Mouse (Mus musculus): ENCODE results near the gene Myb. TPM values are rescaled to one million over a fixed set of nuclear protein-coding genes. Genes with fewer than 3 reads are reported as not detected.

The Myb gene
- polyA plus RNA-seq (2012; rRNA removed), result 3.2 TPM in 2 replicates

DNA sequence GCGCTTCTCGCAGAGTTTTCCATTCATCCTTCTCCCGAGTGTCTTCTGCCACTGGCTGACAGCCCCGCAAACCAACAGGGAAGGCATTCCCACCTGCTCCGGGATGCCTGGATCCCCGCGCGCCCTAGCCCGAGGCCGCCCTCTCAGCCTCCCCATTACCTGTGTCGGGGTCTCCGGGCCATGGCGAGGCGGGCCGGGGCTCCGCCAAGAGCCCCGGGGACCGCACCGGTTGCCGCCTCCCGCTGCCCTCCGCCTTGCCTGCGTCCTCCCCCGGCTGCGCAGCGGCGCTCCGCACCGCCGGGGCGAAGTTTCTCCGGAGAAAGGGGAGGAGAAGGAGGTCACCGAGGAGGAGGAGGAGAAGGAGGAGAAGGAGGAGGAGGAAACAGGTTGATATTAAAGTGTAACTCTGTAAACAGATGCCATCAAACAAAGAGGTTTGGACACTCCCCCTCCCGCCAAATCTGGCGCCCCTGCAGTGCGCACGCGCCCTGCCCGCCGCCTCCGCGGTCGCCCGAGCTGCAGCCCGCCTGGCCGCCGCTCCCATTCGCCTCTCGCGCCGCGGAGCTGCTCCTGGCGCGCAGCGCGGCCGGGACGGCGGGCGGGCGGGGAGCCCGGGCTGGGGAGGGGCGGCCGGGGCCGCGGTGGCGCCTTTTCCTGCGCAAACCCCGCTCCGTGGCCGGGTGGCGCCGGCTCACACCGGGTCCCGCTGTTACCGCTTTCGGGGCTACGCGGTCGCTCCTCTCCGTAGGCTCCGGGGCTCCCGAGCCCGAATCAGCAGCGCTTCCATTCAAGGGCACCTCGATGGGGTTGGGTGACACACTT, at the start of gene Myb:
Gene Myb (minus strand): TSS at position 448 of the 822 bp plus-strand sequence.
- DNase-seq (ENCODE audit: low read depth), result no peak

- DNase-seq (ENCODE audit: low read depth), result no peak
These were observed 46.6 kb upstream of the Myb start for GRCm38 (mm10) chr10:21207378-21207777.

DNA sequence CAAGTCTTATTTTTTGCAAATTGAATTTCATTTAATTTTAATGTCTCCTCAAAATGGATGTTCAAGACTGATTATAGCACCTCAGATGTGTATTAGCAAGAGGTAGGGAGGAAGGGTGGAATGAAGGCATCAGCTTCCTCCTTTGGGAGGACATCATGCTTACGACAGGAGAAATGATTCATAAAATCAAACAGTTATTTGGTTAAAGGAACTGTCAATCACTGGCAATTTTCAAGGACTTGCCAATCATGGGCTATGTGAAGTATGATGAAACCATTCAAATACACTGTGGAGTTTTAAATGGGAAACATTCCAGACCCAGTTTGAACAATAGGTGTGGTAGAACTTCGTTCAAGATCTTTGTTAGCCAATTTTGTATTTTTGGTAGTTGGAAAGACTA, 45.4 kb upstream of the Myb start:
- DNase-seq (ENCODE audit: low read depth), result no peak

DNA sequence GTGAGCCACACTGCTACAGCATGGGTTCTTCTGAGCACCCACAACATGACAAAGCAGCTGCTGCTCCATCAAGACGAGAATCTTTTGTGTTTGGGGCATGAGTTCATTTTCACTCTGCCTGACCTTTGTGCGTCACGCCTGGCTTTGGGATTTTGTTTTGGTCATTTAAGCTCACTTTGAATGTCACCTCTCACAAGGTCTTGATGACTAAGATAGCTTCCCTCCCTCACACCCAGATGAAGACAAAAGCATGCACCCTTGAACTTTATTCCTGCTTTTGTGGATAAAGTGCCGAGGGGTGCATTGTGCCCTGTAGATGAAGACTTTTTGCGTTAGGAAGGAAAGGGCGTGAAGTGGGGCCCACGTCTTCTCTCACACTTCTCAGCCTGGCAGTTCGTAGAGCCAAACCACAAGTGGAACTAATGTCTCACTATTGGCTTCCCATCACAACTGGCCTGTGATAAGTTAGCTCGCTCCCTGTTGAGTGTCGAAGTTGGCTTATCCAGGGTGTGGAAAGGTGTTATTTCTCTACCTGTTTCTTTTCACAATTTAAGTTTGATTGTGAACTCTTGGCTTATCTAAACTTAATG, 43.8 kb upstream of the Myb start:
- DNase-seq (ENCODE audit: low read depth), result no peak

DNA sequence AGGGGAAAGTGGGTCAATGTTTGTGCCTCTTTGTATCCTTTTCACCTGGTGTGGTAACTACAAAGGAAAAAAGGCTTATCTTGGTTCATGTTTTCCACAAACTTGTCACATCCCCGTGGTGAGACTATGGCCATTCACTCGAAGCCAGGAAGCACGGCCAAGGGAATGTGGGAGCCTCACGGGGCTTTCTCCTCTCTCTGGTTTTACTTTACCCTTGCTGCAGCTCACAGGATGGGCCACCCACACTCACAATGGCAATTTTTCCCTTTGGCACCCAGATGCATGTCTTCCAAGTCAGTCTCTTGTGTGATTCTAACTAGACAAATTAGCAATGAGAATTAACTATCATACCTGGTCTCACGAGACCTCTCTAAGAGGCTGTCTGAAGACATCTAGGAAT, 43.1 kb upstream of the Myb start:
- no peak for DNase-seq (ENCODE audit: low read depth)

DNA sequence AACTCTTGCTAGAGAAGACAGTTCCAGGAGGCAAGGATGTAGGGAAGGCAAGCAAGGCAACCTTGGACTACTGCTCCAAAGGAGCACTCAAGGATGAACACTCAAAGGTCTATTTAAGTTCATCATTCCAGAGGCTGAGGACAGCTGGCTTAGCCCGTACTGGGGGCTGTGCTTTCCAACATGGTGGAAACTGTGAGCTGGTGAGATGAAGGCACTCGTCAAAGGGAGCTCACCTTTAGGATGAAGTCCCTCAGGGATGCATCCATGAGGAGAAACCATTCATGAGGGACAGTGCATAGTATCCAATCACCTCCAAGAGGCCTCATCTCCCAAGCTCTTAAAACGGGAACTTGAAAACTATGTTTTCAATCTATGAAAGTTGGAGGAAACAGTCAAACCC, 42.7 kb upstream of the Myb start:
- DNase-seq (ENCODE audit: low read depth), result no peak

- no peak for DNase-seq (ENCODE audit: low read depth)
These were observed 40.0 kb upstream of the Myb start for GRCm38 (mm10) chr10:21200761-21201160.

GRCm38 (mm10) chr10:21200322-21200721, 39.5 kb upstream of the Myb start:
- no peak for DNase-seq (ENCODE audit: low read depth)

DNA sequence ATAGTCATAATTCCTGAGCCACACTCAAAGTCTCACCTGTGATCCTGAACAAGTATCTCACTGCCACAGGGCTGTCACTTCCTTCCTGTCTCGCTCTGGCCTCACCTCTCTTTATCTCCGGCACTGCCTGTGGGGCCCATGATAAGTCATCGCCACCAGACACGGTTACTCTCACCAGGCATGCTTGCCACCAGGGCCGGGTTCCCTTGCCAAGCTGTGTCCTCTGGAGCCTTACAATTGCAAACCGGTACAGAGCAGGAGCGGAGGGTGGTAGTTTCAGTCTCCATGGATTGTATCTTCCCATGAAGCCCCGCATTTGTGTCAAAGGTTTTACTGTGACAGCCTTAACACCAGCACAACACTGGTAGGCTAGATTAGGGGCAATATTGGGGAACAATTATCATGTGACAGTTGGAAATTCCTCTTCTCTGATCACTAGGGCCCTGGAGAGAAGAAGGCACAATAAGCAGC, 35.9 kb upstream of the Myb start:
- DNase-seq (ENCODE audit: low read depth), result no peak

DNA sequence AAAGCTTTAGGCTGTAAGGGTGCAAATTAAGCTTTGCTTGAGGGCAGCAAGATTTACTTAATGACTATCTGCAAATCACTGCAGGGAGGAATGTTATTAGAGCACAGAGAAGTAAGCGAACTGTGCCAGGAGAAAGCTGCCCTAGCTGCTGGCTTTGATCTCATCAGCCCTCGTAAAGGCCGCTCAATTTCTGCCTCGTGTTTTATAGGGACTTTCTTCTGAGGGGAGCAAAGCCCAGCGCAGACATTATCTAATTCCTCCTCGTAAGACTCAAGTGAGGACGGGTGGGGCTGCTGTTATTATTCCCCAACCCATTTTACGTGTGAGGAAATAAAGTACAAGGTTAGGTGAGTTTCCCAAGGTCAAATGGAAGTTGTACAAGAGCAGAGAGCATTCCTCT, 34.8 kb upstream of the Myb start:
- DNase-seq (ENCODE audit: low read depth), result no peak

DNA sequence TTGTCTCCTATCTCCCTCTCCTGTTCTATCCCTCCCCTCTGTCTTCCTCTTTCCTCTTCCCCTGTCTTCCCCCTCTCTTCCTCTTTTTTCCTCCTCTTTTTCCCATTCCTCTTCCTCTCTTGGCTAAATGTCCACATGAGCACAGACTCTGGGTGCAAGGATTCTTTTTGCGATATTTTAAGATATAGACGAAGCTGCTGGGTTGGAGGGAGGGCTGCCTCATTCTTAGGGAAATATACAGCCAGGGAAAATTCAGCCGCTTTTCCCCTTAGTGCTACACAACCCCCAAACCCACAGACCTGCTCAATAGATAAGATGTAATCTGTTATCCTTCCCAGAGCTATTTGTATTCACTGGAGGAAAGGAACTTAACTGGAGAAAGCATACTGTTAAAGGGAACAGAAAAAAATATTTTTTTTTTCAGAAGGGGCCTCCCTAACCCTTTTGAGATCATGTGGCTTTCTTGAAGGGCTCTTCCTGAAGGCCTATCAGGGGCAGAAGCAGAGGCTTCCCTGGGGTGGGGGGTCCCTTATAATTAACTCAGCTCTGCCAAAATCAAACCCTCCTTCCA, 33.2 kb upstream of the Myb start:
- DNase-seq (ENCODE audit: low read depth), result no peak

- DNase-seq (ENCODE audit: low read depth), result no peak
These were observed 32.5 kb upstream of the Myb start for GRCm38 (mm10) chr10:21193088-21193934.

DNA sequence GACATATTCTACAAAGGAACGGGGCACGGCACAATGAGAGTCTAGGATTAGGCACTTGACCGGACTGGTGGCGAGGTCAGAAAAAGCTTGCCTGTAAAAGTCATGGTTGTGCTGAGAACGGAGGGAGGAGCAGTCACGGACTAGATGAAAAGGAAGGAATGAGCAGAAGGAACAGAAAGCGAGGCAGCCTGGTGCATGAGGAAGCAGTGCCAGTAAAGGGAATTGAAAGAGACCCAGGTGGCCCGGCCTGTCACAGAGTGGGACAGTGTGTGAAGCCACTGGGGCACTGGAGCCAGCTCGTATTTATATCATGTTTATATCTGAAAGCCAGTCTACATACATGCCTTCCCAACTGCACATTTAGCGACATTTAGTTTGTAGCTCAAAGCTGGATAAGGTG, 31.7 kb upstream of the Myb start:
- DNase-seq (ENCODE audit: low read depth), result no peak

DNA sequence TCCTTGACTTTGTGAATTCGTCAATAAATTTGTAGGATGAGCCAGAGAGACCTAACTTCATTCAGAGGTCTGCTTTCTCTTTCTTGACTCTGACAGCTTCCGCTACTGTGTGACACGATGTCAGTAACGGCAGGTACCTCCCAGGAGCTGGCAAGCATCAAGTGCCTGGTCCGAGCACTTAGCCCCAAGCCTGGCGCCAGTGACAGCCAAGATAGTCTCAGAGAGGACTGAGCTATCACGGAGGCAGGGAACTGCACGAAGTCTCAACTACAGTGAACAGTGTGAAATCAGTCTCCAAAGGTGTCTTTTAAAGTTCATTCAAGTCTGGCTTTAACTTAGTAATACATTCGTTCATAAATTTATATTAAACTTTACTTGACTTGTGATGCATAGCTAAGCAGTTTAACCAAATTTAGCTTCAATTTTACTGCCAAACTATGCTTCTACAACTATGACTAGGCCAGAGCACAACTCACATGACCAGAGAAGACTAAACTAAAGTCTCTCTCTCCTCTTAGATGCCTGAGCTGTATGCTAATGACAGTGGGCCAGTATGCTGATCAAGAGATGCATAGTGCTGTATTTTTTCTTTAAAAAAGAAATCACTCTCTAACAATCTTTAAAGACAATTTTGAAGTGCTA, 29.1 kb upstream of the Myb start:
- no peak for DNase-seq (ENCODE audit: low read depth)

- DNase-seq (ENCODE audit: low read depth), result no peak
These were observed 28.5 kb upstream of the Myb start for GRCm38 (mm10) chr10:21189275-21189601.

- DNase-seq (ENCODE audit: low read depth), result no peak
These were observed 27.9 kb upstream of the Myb start for GRCm38 (mm10) chr10:21188564-21189274.

- no peak for DNase-seq (ENCODE audit: low read depth)
These were observed 27.1 kb upstream of the Myb start for GRCm38 (mm10) chr10:21187847-21188246.

DNA sequence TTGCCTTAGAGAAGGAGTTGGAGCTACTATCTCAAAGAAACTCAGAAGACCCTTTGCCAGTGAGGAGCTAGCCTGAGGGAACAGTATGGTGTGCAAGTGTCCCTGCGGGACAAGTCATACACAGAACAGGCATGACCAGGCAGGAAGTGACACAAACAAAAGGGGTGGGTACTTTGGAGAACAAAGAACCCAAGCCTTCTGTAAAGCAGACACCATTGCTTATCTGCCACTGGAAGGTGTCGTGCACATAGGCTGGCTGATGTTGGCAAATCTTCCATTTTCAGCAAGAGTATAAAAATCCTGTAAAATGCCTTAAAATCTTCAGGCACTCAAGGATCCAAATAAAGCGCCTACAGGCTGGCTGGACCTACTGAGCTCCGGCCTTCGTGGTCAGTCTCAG, 25.9 kb upstream of the Myb start:
- DNase-seq (ENCODE audit: low read depth), result no peak

DNA sequence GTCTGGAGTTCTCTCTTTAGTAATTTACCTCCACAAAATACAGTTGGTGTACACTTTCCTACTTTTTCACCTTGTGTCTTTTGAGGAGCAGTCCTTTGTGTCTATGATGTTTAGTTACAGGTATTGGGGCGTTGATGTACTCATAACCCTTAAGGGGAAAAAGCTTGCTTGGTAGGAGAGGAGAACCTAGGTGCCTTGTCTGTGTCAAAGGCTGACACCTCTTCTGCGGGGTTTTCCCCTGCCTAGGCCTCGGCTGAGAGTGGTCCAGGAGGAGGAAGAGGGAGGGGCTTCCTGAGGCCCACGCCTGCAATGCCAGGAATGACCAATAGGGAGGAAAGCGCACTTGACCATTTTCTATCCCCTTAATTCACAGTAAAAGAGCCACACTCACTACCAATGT, 17.9 kb upstream of the Myb start:
- DNase-seq (ENCODE audit: low read depth), result no peak

GRCm38 (mm10) chr10:21178281-21178680, 17.5 kb upstream of the Myb start:
- DNase-seq (ENCODE audit: low read depth), result no peak

DNA sequence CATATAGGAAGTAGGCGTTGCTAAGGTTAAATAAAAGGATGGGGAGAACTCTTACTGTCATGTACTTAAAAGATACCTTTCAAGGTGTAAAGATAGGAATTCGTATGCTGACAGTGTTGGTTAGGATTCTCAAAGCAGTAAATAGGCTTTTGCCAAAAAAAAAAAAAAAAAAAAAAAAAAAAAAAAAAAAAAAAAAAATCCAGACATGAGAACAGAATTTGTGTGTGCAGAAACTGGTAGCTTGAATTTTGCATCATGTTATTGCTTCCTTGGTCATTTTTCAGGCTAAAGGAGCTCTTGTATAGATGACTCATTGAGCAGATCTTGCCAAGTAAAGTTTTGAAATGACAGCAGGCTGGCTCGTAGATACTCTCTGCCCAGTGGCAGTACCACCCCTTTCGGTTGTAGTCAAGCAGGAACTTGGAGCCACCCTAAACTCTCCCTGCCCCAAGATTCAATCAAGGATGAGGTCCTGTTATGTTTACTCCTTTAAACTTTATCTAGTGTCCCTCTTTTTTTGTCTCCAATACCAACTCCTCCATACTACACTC, 11.9 kb upstream of the Myb start:
- no peak for DNase-seq (ENCODE audit: low read depth)
